Mouse (Mus musculus) E14TG2a.4 (cell line): ENCODE measurements around the gene Uspl1.

Source experiments
- CTCF ChIP-seq: conservative IDR thresholded peaks from 2 replicates; pipeline ENCODE4 v1.5.1; 2014; ENCODE audit warnings: low read length
- POU5F1 ChIP-seq: IDR thresholded peaks from 2 replicates; pipeline ENCODE4 v1.6.1; 2014; ENCODE audit warnings: low read length, borderline replicate concordance

GRCm38 (mm10) chr5:149166011-149166410 is 18.1 kb upstream of the Uspl1 start:
- TF ChIP-seq CTCF (no peak), POU5F1 (no peak)
